9 mouse cellular contexts compared by ENCODE assay signal in genomic region chr5:37109280-37109849, GRCm38 (mm10). TPM values are rescaled to one million over a fixed set of nuclear protein-coding genes. Genes with fewer than 3 reads are reported as not detected.
DNase-seq lines count a peak whose midpoint lies in the region; ATAC-seq and TF ChIP-seq lines count a peak whose summit lies in the region.
"Had no signal": no experiment of that assay in that cellular context is flagged by ENCODE, and none has a peak within 500 bp of the region (broad histone marks: within the 10 kb centered on the region; RNA-seq: fewer than 3 reads in every experiment).

No protein-coding gene starts in this region.

- H3K36me3 ChIP-seq in C2C12 (ENCODE audit: control insufficient read depth, insufficient read depth): no peaks in the 10 kb centered on the region
- H3K36me3 ChIP-seq: heart, embryonic 13.5 days had no signal

- peak; percentile 6 for TF ChIP-seq CTCF in C2C12 (IDR thresholded peaks at IDR 0.05; ENCODE audit: control insufficient read depth, insufficient read depth, insufficient read length)

- peaks cover 72% of the 10 kb centered on the region for H3K27me3 ChIP-seq in C2C12 (ENCODE audit: control insufficient read depth, insufficient read depth, insufficient read length)

- DNase-seq in Muller cell, postnatal 12 days (ENCODE audit: inconsistent ontology term): peak; percentile 59
- peak; percentile 76 for DNase-seq in cerebellum, adult 9-10 months
- peak; percentile 87 to 89 for DNase-seq in frontal cortex, postnatal 25 days (ENCODE audit: low spot score in 2 of 2)
- DNase-seq in layer of hippocampus, adult 9-10 months (ENCODE audit: low spot score): peak; percentile 87
- DNase-seq in lung, postnatal 4 days: peak; percentile 38 to 65
- DNase-seq in right cerebral cortex, postnatal 4 days: peak; percentile 87

- no peak for ATAC-seq in erythroid progenitor cell, adult 5-6 weeks (replicated peaks; ENCODE audit: low FRiP score, poor library complexity, severe bottlenecking)

- no peaks in the 10 kb centered on the region for H3K79me2 ChIP-seq in C2C12 (ENCODE audit: control insufficient read depth, insufficient read depth)

- no peak overlapping the region for H3K4me3 ChIP-seq in C2C12 (ENCODE audit: insufficient read depth, poor library complexity, severe bottlenecking)
- H3K4me3 ChIP-seq: heart, embryonic 13.5 days had no signal

- H3K79me3 ChIP-seq in C2C12 (ENCODE audit: low read depth): no peaks in the 10 kb centered on the region

- no peak overlapping the region for H3ac ChIP-seq in C2C12 (ENCODE audit: control insufficient read depth, insufficient read length, low read depth)

TF ChIP-seq in C2C12, 6 proteins besides CTCF, POLR2A, EP300 and RAD21:
- TF ChIP-seq FOSL1 (IDR thresholded peaks at IDR 0.05; ENCODE audit: insufficient read depth, low read length, poor library complexity, severe bottlenecking): no peak
- no peak for TF ChIP-seq MYOD1 (IDR thresholded peaks at IDR 0.05; ENCODE audit: control insufficient read depth, insufficient read length, low read depth)
- TF ChIP-seq MYOG (IDR thresholded peaks at IDR 0.05; ENCODE audit: control insufficient read depth, extremely low read depth, insufficient read length): no peak
- no peak for TF ChIP-seq USF1 (IDR thresholded peaks at IDR 0.05; ENCODE audit: low read depth)
- TF ChIP-seq CEBPB (IDR thresholded peaks at IDR 0.05; ENCODE audit: low read depth): no peak
- TF ChIP-seq MAX (IDR thresholded peaks at IDR 0.05): no peak

RNA-seq across cellular contexts. Expression of gene Gm1043, which starts 24.2 kb away (rescaled TPM):
- polyA plus RNA-seq in C2C12 (2012; fragmentation: generic; extraction: Trizol): not detected
- total RNA-seq in erythroid progenitor cell, adult 5-6 weeks (2015; ENCODE audit: low replicate concordance): 1.7 TPM in 1 of 2 replicates, not detected in the other
- total RNA-seq in erythroid progenitor cell, adult 5-6 weeks (2017; ENCODE audit: low replicate concordance): 0.08 and 0.77 TPM in 2 replicates
- polyA plus RNA-seq: heart, embryonic 13.5 days had no signal
